In the genomic region with DNA sequence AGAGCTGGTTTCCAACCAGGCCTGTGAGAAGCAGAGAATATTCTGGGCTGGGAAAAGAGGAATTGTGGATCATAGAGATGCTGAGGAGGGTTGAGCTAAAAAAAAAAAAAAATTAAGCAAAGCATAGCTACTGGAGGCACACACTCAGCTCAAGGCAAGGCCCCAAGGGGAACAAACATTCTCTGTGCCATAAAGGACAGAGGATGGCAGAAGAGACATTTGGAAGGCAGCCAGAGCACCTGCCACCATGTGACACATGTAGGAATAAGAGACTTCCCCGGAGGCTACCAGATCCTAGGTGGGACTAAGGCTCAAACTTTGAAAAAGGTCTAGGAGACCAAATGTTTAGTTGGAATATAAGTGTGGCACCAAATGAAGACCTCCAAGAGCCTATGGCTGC, we compare ENCODE assay signal across 11 mouse cellular contexts.
A peak's percentile ranks its signal among the peaks of the same experiment; 100 is the strongest.
DNase-seq lines count a peak whose midpoint lies in the region; ATAC-seq lines count a peak whose summit lies in the region.
"Had no signal": no experiment of that assay in that cellular context is flagged by ENCODE, and none has a peak within 500 bp of the region (broad histone marks: within the 10 kb centered on the region; RNA-seq: fewer than 3 reads in every experiment).

No protein-coding gene starts in this region.

- H3K27ac ChIP-seq in forebrain, embryonic 13.5 days: peak overlapping the region; percentile 25
- H3K27ac ChIP-seq in forebrain, embryonic 15.5 days (replicated peaks): no peak overlapping the region
- H3K27ac ChIP-seq in lung, embryonic 15.5 days: peak overlapping the region; percentile 72
- H3K27ac ChIP-seq in limb, embryonic 13.5 days: peak overlapping the region; percentile 73
- peak overlapping the region; percentile 5; the same call in 1 of the 2 replicates for H3K27ac ChIP-seq in stomach, embryonic 15.5 days

- no peaks in the 10 kb centered on the region for H3K9me3 ChIP-seq in forebrain, embryonic 13.5 days (replicated peaks)
- no peaks in the 10 kb centered on the region for H3K9me3 ChIP-seq in forebrain, embryonic 15.5 days
- H3K9me3 ChIP-seq in lung, embryonic 15.5 days: no peaks in the 10 kb centered on the region
- no peaks in the 10 kb centered on the region for H3K9me3 ChIP-seq in limb, embryonic 13.5 days
- no peaks in the 10 kb centered on the region for H3K9me3 ChIP-seq in stomach, embryonic 15.5 days

- peaks cover 20% of the 10 kb centered on the region for H3K4me1 ChIP-seq in forebrain, embryonic 13.5 days
- H3K4me1 ChIP-seq in forebrain, embryonic 15.5 days: peaks cover 21% of the 10 kb centered on the region
- peaks cover 45% of the 10 kb centered on the region for H3K4me1 ChIP-seq in lung, embryonic 15.5 days
- peaks cover 32% of the 10 kb centered on the region for H3K4me1 ChIP-seq in limb, embryonic 13.5 days
- peaks cover 15% of the 10 kb centered on the region; the same call in 1 of the 2 replicates for H3K4me1 ChIP-seq in stomach, embryonic 15.5 days

- H3K4me2 ChIP-seq in forebrain, embryonic 13.5 days: peak overlapping the region; percentile 51
- H3K4me2 ChIP-seq in forebrain, embryonic 15.5 days (replicated peaks): no peak overlapping the region
- peak overlapping the region; percentile 41 for H3K4me2 ChIP-seq in lung, embryonic 15.5 days
- peak overlapping the region; percentile 50; the same call in 1 of the 2 replicates for H3K4me2 ChIP-seq in limb, embryonic 13.5 days (replicated peaks)
- no peak overlapping the region for H3K4me2 ChIP-seq in stomach, embryonic 15.5 days

- peak; percentile 41; the same call in 1 of the 2 replicates for ATAC-seq in forebrain, embryonic 13.5 days
- ATAC-seq in forebrain, embryonic 15.5 days (replicated peaks): no peak
- ATAC-seq in lung, embryonic 15.5 days (ENCODE audit: borderline replicate concordance, extremely low read depth, low FRiP score, low TSS enrichment): no peak
- ATAC-seq in limb, embryonic 13.5 days (ENCODE audit: low FRiP score, low read depth): no peak
- ATAC-seq in stomach, embryonic 15.5 days (ENCODE audit: insufficient read depth, low FRiP score, low read depth): no peak
- ATAC-seq: Patski had no signal

- H3K4me3 ChIP-seq in forebrain, embryonic 13.5 days: no peak overlapping the region
- H3K4me3 ChIP-seq in forebrain, embryonic 15.5 days: no peak overlapping the region
- no peak overlapping the region for H3K4me3 ChIP-seq in lung, embryonic 15.5 days
- H3K4me3 ChIP-seq in limb, embryonic 13.5 days: no peak overlapping the region
- no peak overlapping the region for H3K4me3 ChIP-seq in stomach, embryonic 15.5 days (replicated peaks)

- 54% methylated on average over 1 of the region's 1 CpGs for WGBS in forebrain, embryonic 13.5 days
- WGBS in forebrain, embryonic 15.5 days: 43% methylated on average over 1 of the region's 1 CpGs
- 44% methylated on average over 1 of the region's 1 CpGs for WGBS in lung, embryonic 15.5 days
- WGBS in limb, embryonic 13.5 days: 80% methylated on average over 1 of the region's 1 CpGs
- 69% methylated on average over 1 of the region's 1 CpGs for WGBS in stomach, embryonic 15.5 days

- no peak overlapping the region for H3K9ac ChIP-seq in forebrain, embryonic 13.5 days
- H3K9ac ChIP-seq in forebrain, embryonic 15.5 days (replicated peaks): no peak overlapping the region
- no peak overlapping the region for H3K9ac ChIP-seq in lung, embryonic 15.5 days
- H3K9ac ChIP-seq in limb, embryonic 13.5 days: no peak overlapping the region
- H3K9ac ChIP-seq in stomach, embryonic 15.5 days: no peak overlapping the region

- H3K27me3 ChIP-seq in forebrain, embryonic 13.5 days: no peaks in the 10 kb centered on the region
- no peaks in the 10 kb centered on the region for H3K27me3 ChIP-seq in forebrain, embryonic 15.5 days
- H3K27me3 ChIP-seq in lung, embryonic 15.5 days: no peaks in the 10 kb centered on the region
- H3K27me3 ChIP-seq in limb, embryonic 13.5 days: no peaks in the 10 kb centered on the region
- H3K27me3 ChIP-seq in stomach, embryonic 15.5 days (replicated peaks): no peaks in the 10 kb centered on the region
- H3K27me3 ChIP-seq: Patski had no signal

- DNase-seq in lung, postnatal 4 days: no peak
- no peak for DNase-seq in embryo, embryonic 9.5 days (ENCODE audit: extremely low spot score)
- no peak for DNase-seq in right cerebral cortex, postnatal 36 days (ENCODE audit: low spot score in 2 of 2)
- DNase-seq: cerebellum, adult 9-10 months; right cerebral cortex, postnatal 14 days had no signal

- no peaks in the 10 kb centered on the region for H3K36me3 ChIP-seq in forebrain, embryonic 13.5 days (ENCODE audit: poor library complexity, severe bottlenecking)
- H3K36me3 ChIP-seq in forebrain, embryonic 15.5 days: no peaks in the 10 kb centered on the region
- no peaks in the 10 kb centered on the region for H3K36me3 ChIP-seq in lung, embryonic 15.5 days
- H3K36me3 ChIP-seq in limb, embryonic 13.5 days: no peaks in the 10 kb centered on the region
- no peaks in the 10 kb centered on the region for H3K36me3 ChIP-seq in stomach, embryonic 15.5 days

Comparison
In these comparisons a context has a peak if more than half of its experiments do, and no peak if none do; other contexts are left out.
1. H3K4me2 ChIP-seq: peak in forebrain, embryonic 13.5 days (single experiment), lung, embryonic 15.5 days (single experiment) and limb, embryonic 13.5 days (single experiment); none in forebrain, embryonic 15.5 days (single experiment) and stomach, embryonic 15.5 days (single experiment).